Comparison of ENCODE assay signal across 8 mouse cellular contexts in the genomic region with DNA sequence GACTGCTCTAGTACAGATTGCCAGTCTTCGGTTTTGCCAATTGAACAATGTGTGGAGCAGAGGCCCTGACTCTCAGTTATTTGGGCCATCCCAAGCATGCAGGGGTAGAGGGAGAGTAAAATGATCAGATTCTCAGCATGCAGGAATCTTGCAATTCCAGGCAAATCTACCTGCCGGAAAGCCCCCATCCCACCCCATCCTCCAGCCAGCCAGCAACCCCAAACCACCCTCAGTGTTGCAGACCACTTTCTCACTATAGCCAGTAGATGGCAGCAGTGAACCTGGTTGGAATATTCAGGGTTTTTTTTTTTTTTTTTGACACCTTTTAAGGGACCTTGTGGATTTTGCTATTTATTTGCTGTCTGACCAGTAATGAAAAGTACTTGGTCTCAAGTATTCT. TPM values are rescaled to one million over a fixed set of nuclear protein-coding genes. Genes with fewer than 3 reads are reported as not detected.
A peak's percentile ranks its signal among the peaks of the same experiment; 100 is the strongest.
DNase-seq lines count a peak whose midpoint lies in the region; ATAC-seq lines count a peak whose summit lies in the region.

No protein-coding gene starts in this region.

- H3K9ac ChIP-seq in forebrain, embryonic 11.5 days (ENCODE audit: low read length): no peak overlapping the region
- H3K9ac ChIP-seq in midbrain, embryonic 13.5 days (replicated peaks): no peak overlapping the region
- no peak overlapping the region for H3K9ac ChIP-seq in midbrain, embryonic 16.5 days (ENCODE audit: low read depth, low read length)

- H3K36me3 ChIP-seq in forebrain, embryonic 10.5 days (replicated peaks): 0 out of 2 replicates have a peak, but pooled peaks cover 3% of the 10 kb centered on the region
- H3K36me3 ChIP-seq in forebrain, embryonic 11.5 days (ENCODE audit: control insufficient read depth, insufficient read depth, low read length): no peaks in the 10 kb centered on the region
- peaks cover 51% of the 10 kb centered on the region for H3K36me3 ChIP-seq in midbrain, embryonic 13.5 days
- peaks cover 27% of the 10 kb centered on the region for H3K36me3 ChIP-seq in midbrain, embryonic 16.5 days (ENCODE audit: control insufficient read depth, insufficient read depth, low read length)

- no peak for ATAC-seq in forebrain, embryonic 11.5 days (replicated peaks; ENCODE audit: low FRiP score)
- ATAC-seq in midbrain, embryonic 13.5 days: peak; percentile 24; the same call in 1 of the 2 replicates
- ATAC-seq in midbrain, embryonic 16.5 days: no peak

- no peak overlapping the region for H3K27ac ChIP-seq in forebrain, embryonic 10.5 days
- no peak overlapping the region for H3K27ac ChIP-seq in forebrain, embryonic 11.5 days (ENCODE audit: low read depth, low read length)
- no peak overlapping the region for H3K27ac ChIP-seq in midbrain, embryonic 13.5 days
- no peak overlapping the region for H3K27ac ChIP-seq in midbrain, embryonic 16.5 days (ENCODE audit: low read length)

- no peaks in the 10 kb centered on the region for H3K27me3 ChIP-seq in forebrain, embryonic 10.5 days (ENCODE audit: poor library complexity, severe bottlenecking)
- H3K27me3 ChIP-seq in forebrain, embryonic 11.5 days (ENCODE audit: control insufficient read depth, insufficient read depth, low read length): no peaks in the 10 kb centered on the region
- H3K27me3 ChIP-seq in midbrain, embryonic 13.5 days: no peaks in the 10 kb centered on the region
- no peaks in the 10 kb centered on the region for H3K27me3 ChIP-seq in midbrain, embryonic 16.5 days (ENCODE audit: control insufficient read depth, insufficient read depth, low read depth, low read length)

- intact Hi-C loops in left cerebral cortex, postnatal 4 days (cut with DNase I): loop anchor here (5.0 kb wide), 1 partner anchor 178 kb away; no protein-coding TSS in a partner anchor

- DNase-seq in forebrain, embryonic 10.5 days (ENCODE audit: extremely low spot score, low spot score): peak; percentile 21
- no peak for DNase-seq in forebrain, embryonic 11.5 days (ENCODE audit: low spot score)
- DNase-seq in c-Kit-positive CD71-positive TER-119-negative erythroid progenitor cells, embryonic 14.5 days (ENCODE audit: low read depth): peak; percentile 34
- peak; percentile 28 for DNase-seq in lung, postnatal 14 days
- DNase-seq in left cerebral cortex, postnatal 4 days: no peak
- no peak for DNase-seq in urinary bladder, adult 2 months (ENCODE audit: low spot score)

- H3K4me1 ChIP-seq in forebrain, embryonic 10.5 days: no peaks in the 10 kb centered on the region
- H3K4me1 ChIP-seq in forebrain, embryonic 11.5 days (replicated peaks; ENCODE audit: control insufficient read depth, insufficient read depth, low read length): no peaks in the 10 kb centered on the region
- H3K4me1 ChIP-seq in midbrain, embryonic 13.5 days (replicated peaks): no peaks in the 10 kb centered on the region
- no peaks in the 10 kb centered on the region for H3K4me1 ChIP-seq in midbrain, embryonic 16.5 days (ENCODE audit: control insufficient read depth, insufficient read depth, low read length)

- 78% methylated on average over 2 of the region's 2 CpGs for WGBS in forebrain, embryonic 10.5 days
- WGBS in forebrain, embryonic 11.5 days: 61% methylated on average over 2 of the region's 2 CpGs
- 78% methylated on average over 2 of the region's 2 CpGs for WGBS in midbrain, embryonic 13.5 days
- WGBS in midbrain, embryonic 16.5 days: 53% methylated on average over 2 of the region's 2 CpGs

- no peak overlapping the region for H3K4me3 ChIP-seq in forebrain, embryonic 10.5 days
- H3K4me3 ChIP-seq in forebrain, embryonic 11.5 days (ENCODE audit: low read depth, low read length): no peak overlapping the region
- H3K4me3 ChIP-seq in midbrain, embryonic 13.5 days (replicated peaks): no peak overlapping the region
- H3K4me3 ChIP-seq in midbrain, embryonic 16.5 days (ENCODE audit: low read depth, low read length): no peak overlapping the region

- no peaks in the 10 kb centered on the region for H3K9me3 ChIP-seq in forebrain, embryonic 10.5 days
- no peaks in the 10 kb centered on the region for H3K9me3 ChIP-seq in forebrain, embryonic 11.5 days (ENCODE audit: control insufficient read depth, low read length)
- no peaks in the 10 kb centered on the region for H3K9me3 ChIP-seq in midbrain, embryonic 13.5 days
- H3K9me3 ChIP-seq in midbrain, embryonic 16.5 days (replicated peaks; ENCODE audit: control insufficient read depth, low read length, poor library complexity, severe bottlenecking): no peaks in the 10 kb centered on the region

- no peak overlapping the region for H3K4me2 ChIP-seq in forebrain, embryonic 11.5 days (ENCODE audit: low read depth, low read length, severe bottlenecking)
- no peak overlapping the region for H3K4me2 ChIP-seq in midbrain, embryonic 13.5 days (replicated peaks)
- no peak overlapping the region for H3K4me2 ChIP-seq in midbrain, embryonic 16.5 days (ENCODE audit: low read length)

RNA-seq across cellular contexts. Expression of a gene that starts 17.7 kb away (rescaled TPM):
- polyA plus RNA-seq in forebrain, embryonic 10.5 days (2016; fragmentation: Nextera tagmentation; extraction: Ambion mirVana): 51.6 and 53.4 TPM in 2 replicates
- polyA plus RNA-seq in forebrain, embryonic 11.5 days (2014; fragmentation: Nextera tagmentation; extraction: Ambion mirVana): 45.9 and 50.0 TPM in 2 replicates
- 46.5 and 48.2 TPM in 2 replicates for polyA plus RNA-seq in midbrain, embryonic 13.5 days (2015; fragmentation: Nextera tagmentation; extraction: Ambion mirVana)
- polyA plus RNA-seq in midbrain, embryonic 16.5 days (2015; fragmentation: Nextera tagmentation; extraction: Ambion mirVana): 46.7 and 48.2 TPM in 2 replicates
- total RNA-seq in left cerebral cortex, postnatal 4 days (2021): 10 to 100 TPM; 28.6 to 33.2 TPM
- polyA plus RNA-seq in urinary bladder, adult 2 months (2012; rRNA removed): 18.6 and 20.4 TPM in 2 replicates

Comparison
In these comparisons a context has a peak if more than half of its experiments do, and no peak if none do; other contexts are left out.
1. DNase-seq: peak in forebrain, embryonic 10.5 days (single experiment), c-Kit-positive CD71-positive TER-119-negative erythroid progenitor cells, embryonic 14.5 days (single experiment) and lung, postnatal 14 days (single experiment); none in forebrain, embryonic 11.5 days (single experiment), left cerebral cortex, postnatal 4 days (single experiment) and urinary bladder, adult 2 months (single experiment).